Mouse (Mus musculus) embryonic facial prominence, embryonic 15.5 days (tissue): ENCODE results near the gene Tescl. TPM values are rescaled to one million over a fixed set of nuclear protein-coding genes. Genes with fewer than 3 reads are reported as not detected.

Experiments
- microRNA-seq: library from miRNA; unstranded; fragments of <30 nt; microRNA quantifications from one replicate; pipeline ENCODE4, GENCODE M21; 2016; ENCODE audit warnings: borderline number of aligned reads
- polyA plus RNA-seq: library from polyadenylated mRNA; unstranded; fragments of >200 nt; fragmentation: Nextera tagmentation; extraction: Ambion mirVana; gene quantifications from 2 replicates; pipeline ENCODE4 v1.2.1, GENCODE M21; 2015

Gene Tescl
- polyA plus RNA-seq, 1 experiment from 2014 or later = not detected

Small RNAs within 50 kb of the gene (microRNA-seq; reads per million reads assigned to microRNA genes)
- not detected for gene Gm27592

Other genes starting within 250 kb of the Tescl start
- gene Zfp112, start 221.6 kb downstream of the Tescl start, polyA plus RNA-seq = 9.8 and 9.9 TPM in 2 replicates
- gene Zfp235, start 199.8 kb downstream of the Tescl start, polyA plus RNA-seq = 20.7 and 21.0 TPM in 2 replicates
- gene Zfp114, start 158.9 kb downstream of the Tescl start, polyA plus RNA-seq = 6.4 and 6.5 TPM in 2 replicates
- 10.8 and 11.4 TPM in 2 replicates for gene Zfp111, start 122.5 kb downstream of the Tescl start, polyA plus RNA-seq
- 4.3 and 5.3 TPM in 2 replicates for gene Zfp109, start 96.4 kb downstream of the Tescl start, polyA plus RNA-seq
- gene Zfp108, start 79.1 kb downstream of the Tescl start, polyA plus RNA-seq = 4.9 and 5.5 TPM in 2 replicates
- 8.1 and 10.7 TPM in 2 replicates for gene Zfp93, start 63.5 kb downstream of the Tescl start, polyA plus RNA-seq
- 41.6 and 45.6 TPM in 2 replicates for gene Zfp61, start 32.7 kb downstream of the Tescl start, polyA plus RNA-seq
- 13.7 and 14.5 TPM in 2 replicates for gene Zfp94, start 17.3 kb downstream of the Tescl start, polyA plus RNA-seq
- 30.8 and 40.2 TPM in 2 replicates for gene Lypd5, start 15.3 kb upstream of the Tescl start, polyA plus RNA-seq
- 3.1 and 4.0 TPM in 2 replicates for gene Kcnn4, start 36.3 kb upstream of the Tescl start, polyA plus RNA-seq
- 24.8 and 27.6 TPM in 2 replicates for gene Smg9, start 65.7 kb upstream of the Tescl start, polyA plus RNA-seq
- 0.21 TPM in 1 of 2 replicates, not detected in the other for gene Irgc1, start 118.4 kb upstream of the Tescl start, polyA plus RNA-seq
- gene Plaur, start 128.5 kb upstream of the Tescl start, polyA plus RNA-seq = 8.8 and 12.6 TPM in 2 replicates
- 7.5 and 8.0 TPM in 2 replicates for gene Cadm4, start 148.1 kb upstream of the Tescl start, polyA plus RNA-seq
- 65.9 and 69.2 TPM in 2 replicates for gene Zfp428, start 173.1 kb upstream of the Tescl start, polyA plus RNA-seq
- 0.62 and 0.72 TPM in 2 replicates for gene AC161166.1, start 178.5 kb upstream of the Tescl start, polyA plus RNA-seq
- 11.2 and 11.4 TPM in 2 replicates for gene Irgq, start 196.8 kb upstream of the Tescl start, polyA plus RNA-seq
- 9.4 and 16.4 TPM in 2 replicates for gene Pinlyp, start 212.2 kb upstream of the Tescl start, polyA plus RNA-seq
- 122 and 127 TPM in 2 replicates for gene Xrcc1, start 212.4 kb upstream of the Tescl start, polyA plus RNA-seq